Mouse (Mus musculus) G1E (cell line): Measurements from ENCODE around the gene Trim47.

Experiments
- CTCF ChIP-seq: IDR thresholded peaks from 2 replicates; pipeline ENCODE4 v1.5.1; 2012; ENCODE audit warnings: low read depth, low read length, inconsistent platforms, mixed read lengths
- GATA1 ChIP-seq: IDR thresholded peaks from 2 replicates; pipeline ENCODE4 v1.6.1; 2012; ENCODE audit warnings: borderline replicate concordance, low read length, inconsistent platforms, mixed read lengths
- GATA2 ChIP-seq: IDR thresholded peaks from 2 replicates; pipeline ENCODE4 v1.6.1; 2012; ENCODE audit warnings: low read depth, low read length, inconsistent platforms, borderline replicate concordance
- POLR2AphosphoS5 ChIP-seq: IDR thresholded peaks from 2 replicates; pipeline ENCODE4 v1.6.1; 2012; ENCODE audit warnings: low read depth, low read length, inconsistent platforms; ENCODE audit not compliant: insufficient replicate concordance

GRCm38 (mm10) chr11:116078676-116079320, 48.2 kb downstream of the Trim47 start:
- TF ChIP-seq CTCF, result no peak
- TF ChIP-seq GATA1, result no peak
- no peak for TF ChIP-seq POLR2AphosphoS5
- no peak for TF ChIP-seq GATA2
